Mouse (Mus musculus) kidney, embryonic 16.5 days (tissue): ENCODE measurements around the gene B3galt2. TPM values are rescaled to one million over a fixed set of nuclear protein-coding genes. Genes with fewer than 3 reads are reported as not detected.
"Not testable (repeated sequence)": the region's sequence is repeated elsewhere in the genome, so short reads cannot be mapped to it uniquely, and the experiment has no call there.

ENCODE experiments used
- ATAC-seq: fragments of 200-750 bp; cut with Nextera tagmentation; 2 replicates; pipeline ENCODE4 v1.8.0; 2017; ENCODE audit warnings: moderate TSS enrichment; ENCODE audit not compliant: low FRiP score, low TSS enrichment
- H3K27ac ChIP-seq: fragments of 300-500 bp; sonication (generic); 2 replicates; pipeline ENCODE4 v1.5.1; 2014; ENCODE audit warnings: low read length
- H3K27me3 ChIP-seq: fragments of 300-500 bp; sonication (generic); 2 replicates; pipeline ENCODE4 v1.6.1; 2014; ENCODE audit warnings: low read length, control low read depth, mixed read lengths; ENCODE audit not compliant: insufficient read depth
- H3K36me3 ChIP-seq: fragments of 300-500 bp; sonication (generic); 2 replicates; pipeline ENCODE4 v1.6.1; 2014; ENCODE audit warnings: low read length, control low read depth, mixed read lengths; ENCODE audit not compliant: insufficient read depth
- H3K4me1 ChIP-seq: fragments of 300-500 bp; sonication (generic); 2 replicates; pipeline ENCODE4 v1.6.1; 2014; ENCODE audit warnings: low read length, control low read depth, mixed read lengths; ENCODE audit not compliant: insufficient read depth
- H3K4me2 ChIP-seq: fragments of 300-500 bp; sonication (generic); replicated peaks from 2 replicates; pipeline ENCODE4 v1.6.1; 2014; ENCODE audit warnings: low read depth, low read length
- H3K4me3 ChIP-seq: fragments of 300-500 bp; sonication (generic); 2 replicates; pipeline ENCODE4 v1.5.1; 2014; ENCODE audit warnings: mild to moderate bottlenecking, low read length
- H3K9ac ChIP-seq: fragments of 300-500 bp; sonication (generic); replicated peaks from 2 replicates; pipeline ENCODE4 v1.6.1; 2014; ENCODE audit warnings: low read length
- H3K9me3 ChIP-seq: fragments of 300-500 bp; sonication (generic); 2 replicates; pipeline ENCODE4 v1.6.1; 2016; ENCODE audit warnings: low read length, control low read depth
- WGBS: fragments of 180-500 bp; shearing (Covaris S2); extraction: QIAGEN DNeasy Blood & Tissue Kit; methylation state at CpG from one replicate; pipeline ENCODE4 v1.1.7; 2014; 5-methylcytosine and 5-hydroxymethylcytosine counted together
- polyA plus RNA-seq: library from polyadenylated mRNA; unstranded; fragments of >200 nt; fragmentation: Nextera tagmentation; extraction: Ambion mirVana; gene quantifications from 2 replicates; pipeline ENCODE4 v1.2.1, GENCODE M21; 2015

Gene B3galt2
- polyA plus RNA-seq, 1 experiment from 2014 or later, result 0.22 TPM

DNA sequence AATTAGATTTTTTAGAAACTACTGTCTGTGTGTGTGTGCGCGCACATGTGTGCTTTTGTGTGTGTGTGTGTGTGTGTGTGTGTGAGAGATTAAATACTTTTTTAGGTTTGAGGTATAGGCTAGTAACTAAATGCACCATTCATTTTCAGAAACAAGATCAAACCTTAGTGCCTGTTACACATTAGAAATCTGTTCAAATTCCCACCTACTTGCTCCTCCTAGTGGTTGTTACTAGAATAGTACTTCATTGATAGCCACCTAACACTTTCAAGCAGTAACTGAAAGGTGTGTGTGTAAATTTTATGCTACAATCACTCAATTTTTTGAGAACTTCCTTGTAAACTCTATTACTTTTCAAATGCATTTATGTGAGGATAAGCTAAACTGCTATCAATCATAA, 3.8 kb downstream of the B3galt2 start:
- no peak overlapping the region for H3K27ac ChIP-seq
- WGBS, result 95% methylated on average over 2 of the region's 2 CpGs
- H3K4me1 ChIP-seq, result peaks cover 4% of the 10 kb centered on the region; the same call in 1 of the 2 replicates
- H3K9me3 ChIP-seq, result no peaks in the 10 kb centered on the region
- no peaks in the 10 kb centered on the region for H3K36me3 ChIP-seq
- H3K9ac ChIP-seq, result no peak overlapping the region
- no peaks in the 10 kb centered on the region for H3K27me3 ChIP-seq
- ATAC-seq, result no peak
- H3K4me2 ChIP-seq, result no peak overlapping the region
- H3K4me3 ChIP-seq, result no peak overlapping the region

DNA sequence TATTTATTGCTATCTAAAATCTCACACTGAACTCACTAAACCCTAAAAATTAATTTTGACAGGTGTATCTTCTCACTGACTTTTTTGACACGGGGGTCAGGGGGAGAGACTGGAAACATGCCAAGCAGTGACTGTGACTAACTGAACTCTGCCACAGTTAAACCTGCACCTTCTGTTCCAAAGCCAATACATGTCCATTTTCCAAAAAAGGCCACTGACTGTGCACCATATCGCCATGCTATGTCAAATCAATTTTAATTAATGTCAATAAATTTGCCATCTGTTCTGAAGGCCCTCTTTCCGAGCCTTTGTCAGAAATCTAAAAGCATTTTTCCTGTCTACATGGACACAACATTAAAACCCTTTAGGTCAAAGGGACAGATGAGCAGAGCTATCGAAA, 4.9 kb downstream of the B3galt2 start:
- Histone ChIP-seq H3K9ac (no peak overlapping the region), H3K4me1 (peaks cover 4% of the 10 kb centered on the region; the same call in 1 of the 2 replicates), H3K27ac (no peak overlapping the region), H3K4me2 (no peak overlapping the region), H3K36me3 (no peaks in the 10 kb centered on the region; the same call in 1 of the 2 replicates), H3K27me3 (no peaks in the 10 kb centered on the region), H3K4me3 (no peak overlapping the region), H3K9me3 (no peaks in the 10 kb centered on the region)
- ATAC-seq, result no peak
- 63% methylated on average over 4 of the region's 4 CpGs for WGBS

DNA sequence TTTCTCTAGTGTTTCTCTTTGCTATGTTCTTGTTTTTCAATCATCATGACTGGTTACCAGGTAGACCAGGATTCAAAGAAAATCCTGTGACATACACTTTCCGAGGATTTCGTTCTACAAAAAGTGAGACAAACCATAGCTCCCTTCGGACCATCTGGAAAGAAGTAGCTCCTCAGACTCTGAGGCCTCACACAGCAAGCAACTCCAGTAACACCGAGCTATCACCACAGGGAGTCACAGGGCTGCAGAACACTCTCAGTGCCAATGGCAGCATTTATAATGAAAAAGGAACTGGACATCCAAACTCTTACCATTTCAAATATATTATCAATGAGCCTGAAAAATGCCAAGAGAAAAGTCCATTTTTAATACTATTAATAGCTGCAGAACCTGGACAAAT, 5.8 kb downstream of the B3galt2 start:
- no peaks in the 10 kb centered on the region for H3K4me1 ChIP-seq
- WGBS, result 84% methylated on average over 4 of the region's 4 CpGs
- no peaks in the 10 kb centered on the region for H3K27me3 ChIP-seq
- H3K4me2 ChIP-seq, result no peak overlapping the region
- ATAC-seq, result no peak
- H3K27ac ChIP-seq, result no peak overlapping the region
- H3K9ac ChIP-seq, result no peak overlapping the region
- H3K4me3 ChIP-seq, result no peak overlapping the region
- H3K36me3 ChIP-seq, result no peaks in the 10 kb centered on the region; the same call in 1 of the 2 replicates
- no peaks in the 10 kb centered on the region for H3K9me3 ChIP-seq

DNA sequence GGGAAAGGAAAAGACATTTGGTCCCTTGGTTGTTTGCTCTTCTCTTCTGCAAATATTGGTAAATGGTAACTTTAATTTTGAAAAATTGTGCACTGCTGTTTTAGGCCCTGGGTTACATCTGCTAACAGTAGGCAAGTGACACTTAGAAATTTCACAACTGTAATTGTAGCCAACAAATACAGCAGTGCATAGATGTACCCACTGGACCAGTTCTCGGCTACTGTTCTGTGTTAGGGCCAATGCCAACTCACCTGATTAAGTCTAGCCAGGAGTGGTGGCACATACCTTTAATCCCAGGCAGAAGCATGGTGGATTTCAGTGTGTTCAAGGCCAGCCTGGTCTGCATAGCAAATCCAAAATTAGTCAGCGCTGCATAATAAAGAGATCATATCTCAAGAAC, 9.9 kb downstream of the B3galt2 start:
- H3K4me2 ChIP-seq, result no peak overlapping the region
- no peaks in the 10 kb centered on the region for H3K9me3 ChIP-seq
- no peaks in the 10 kb centered on the region for H3K4me1 ChIP-seq
- H3K4me3 ChIP-seq, result no peak overlapping the region
- no peak overlapping the region for H3K9ac ChIP-seq
- ATAC-seq, result no peak
- no peaks in the 10 kb centered on the region; the same call in 1 of the 2 replicates for H3K36me3 ChIP-seq
- no peaks in the 10 kb centered on the region for H3K27me3 ChIP-seq
- WGBS, result 94% methylated on average over 2 of the region's 2 CpGs
- no peak overlapping the region for H3K27ac ChIP-seq

DNA sequence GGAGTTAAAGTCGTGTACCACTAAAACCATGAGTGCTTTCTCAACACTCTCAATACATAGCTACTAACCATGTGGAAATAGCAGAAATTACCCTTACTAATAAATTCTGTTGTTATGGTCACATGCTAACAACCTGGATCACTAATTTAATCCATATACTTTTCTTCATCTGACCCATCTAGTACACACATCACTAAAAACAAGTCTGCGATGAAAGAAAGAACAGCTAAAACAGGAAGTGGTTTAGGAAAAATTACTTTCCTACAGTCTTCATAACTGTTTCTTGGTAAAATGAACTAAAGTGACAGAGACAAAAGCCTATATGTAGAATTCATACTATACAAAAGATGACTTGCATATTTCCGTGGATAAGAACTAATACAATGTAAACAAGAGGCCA, 13.2 kb downstream of the B3galt2 start:
- no peaks in the 10 kb centered on the region for H3K4me1 ChIP-seq
- WGBS, result 90% methylated on average over 3 of the region's 3 CpGs
- no peaks in the 10 kb centered on the region; the same call in 1 of the 2 replicates for H3K36me3 ChIP-seq
- H3K9ac ChIP-seq, result no peak overlapping the region
- no peak overlapping the region for H3K27ac ChIP-seq
- ATAC-seq, result no peak
- no peak overlapping the region for H3K4me2 ChIP-seq
- no peaks in the 10 kb centered on the region for H3K27me3 ChIP-seq
- no peaks in the 10 kb centered on the region for H3K9me3 ChIP-seq
- no peak overlapping the region for H3K4me3 ChIP-seq

DNA sequence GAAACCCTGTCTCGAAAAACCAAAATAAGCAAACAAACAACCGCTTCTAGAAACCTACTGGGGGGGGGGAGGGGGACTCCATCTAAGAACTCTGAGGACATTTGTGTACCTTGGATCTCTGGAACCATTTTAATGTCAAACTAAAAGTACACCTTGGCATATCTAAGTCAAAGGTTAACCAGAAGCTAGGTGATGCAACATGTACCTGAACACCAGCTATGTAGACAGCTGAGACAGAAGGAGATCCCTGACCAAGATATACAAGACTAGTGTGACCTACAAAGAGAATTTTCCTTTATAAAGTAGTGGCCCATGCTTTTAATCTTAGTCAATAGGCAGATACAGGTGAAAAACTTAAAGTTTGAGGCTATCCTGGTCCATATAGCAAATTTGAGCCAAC, 22.7 kb downstream of the B3galt2 start:
- H3K36me3 ChIP-seq, result peaks cover 22% of the 10 kb centered on the region; the same call in 1 of the 2 replicates
- no peak for ATAC-seq
- no peak overlapping the region for H3K4me3 ChIP-seq
- H3K9me3 ChIP-seq, result no peaks in the 10 kb centered on the region
- H3K27me3 ChIP-seq, result no peaks in the 10 kb centered on the region
- WGBS, result 94% methylated on average over 2 of the region's 2 CpGs
- H3K4me1 ChIP-seq, result no peaks in the 10 kb centered on the region
- no peak overlapping the region for H3K9ac ChIP-seq
- H3K4me2 ChIP-seq, result no peak overlapping the region
- no peak overlapping the region for H3K27ac ChIP-seq

DNA sequence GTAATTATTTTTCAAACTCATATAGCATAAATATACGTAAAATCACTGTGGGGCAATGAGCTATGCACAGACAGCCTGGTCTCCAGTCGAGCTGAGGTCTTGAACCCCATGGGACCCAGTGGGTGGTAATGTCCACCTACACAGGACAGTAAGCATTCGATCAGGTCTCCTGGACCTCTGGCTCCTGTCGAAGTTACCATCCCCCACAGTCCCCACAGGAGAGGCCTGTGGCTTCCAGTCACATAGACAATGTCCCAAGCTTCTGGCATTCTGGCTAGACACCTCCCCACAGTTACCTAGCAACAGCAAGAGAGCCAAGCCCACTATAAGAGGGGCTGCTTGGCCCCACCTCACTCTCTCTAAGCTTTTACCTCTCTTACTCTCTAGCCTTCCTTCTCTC, 24.3 kb downstream of the B3galt2 start:
- not testable (repeated sequence) for H3K4me2 ChIP-seq, H3K27me3 ChIP-seq, H3K4me1 ChIP-seq, H3K9me3 ChIP-seq, H3K9ac ChIP-seq, H3K27ac ChIP-seq, H3K4me3 ChIP-seq, ATAC-seq
- 94% methylated on average over 4 of the region's 4 CpGs for WGBS
- peaks cover 25% of the 10 kb centered on the region; the same call in 1 of the 2 replicates for H3K36me3 ChIP-seq

DNA sequence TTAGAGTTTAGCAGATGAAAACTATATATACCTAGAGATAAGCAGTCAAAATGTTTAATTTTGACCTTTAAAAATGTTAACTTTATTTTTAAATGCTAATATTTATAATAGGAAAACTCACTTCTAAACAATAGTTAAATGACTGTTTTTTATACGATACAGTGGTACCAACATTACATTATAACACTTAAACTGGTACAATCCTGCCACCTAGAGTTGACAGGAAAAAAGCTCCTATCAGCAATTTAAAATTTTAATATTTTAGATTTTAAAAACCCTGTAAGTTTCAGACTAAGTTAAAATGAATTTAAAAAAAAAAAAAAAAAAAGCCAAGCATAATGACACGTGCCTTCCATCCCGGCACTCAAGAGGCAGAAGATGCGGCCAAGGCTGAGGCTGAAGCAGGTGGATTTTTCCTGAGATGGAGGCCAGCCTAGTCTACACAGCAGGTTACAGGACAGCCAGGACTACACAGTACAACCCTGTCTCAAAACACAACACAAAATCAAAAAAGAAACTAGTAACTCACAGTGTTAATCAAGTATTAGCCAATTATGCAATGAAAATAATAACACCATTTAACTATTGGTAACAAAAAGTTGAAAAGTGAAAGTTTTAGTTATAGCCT, 35.4 kb downstream of the B3galt2 start:
- no peak overlapping the region for H3K4me3 ChIP-seq
- no peak overlapping the region for H3K27ac ChIP-seq
- H3K36me3 ChIP-seq, result peaks cover 21% of the 10 kb centered on the region
- no peaks in the 10 kb centered on the region for H3K27me3 ChIP-seq
- no peak for ATAC-seq
- H3K4me1 ChIP-seq, result no peaks in the 10 kb centered on the region
- 93% methylated on average over 4 of the region's 4 CpGs for WGBS
- no peak overlapping the region for H3K4me2 ChIP-seq
- no peaks in the 10 kb centered on the region for H3K9me3 ChIP-seq
- no peak overlapping the region for H3K9ac ChIP-seq

DNA sequence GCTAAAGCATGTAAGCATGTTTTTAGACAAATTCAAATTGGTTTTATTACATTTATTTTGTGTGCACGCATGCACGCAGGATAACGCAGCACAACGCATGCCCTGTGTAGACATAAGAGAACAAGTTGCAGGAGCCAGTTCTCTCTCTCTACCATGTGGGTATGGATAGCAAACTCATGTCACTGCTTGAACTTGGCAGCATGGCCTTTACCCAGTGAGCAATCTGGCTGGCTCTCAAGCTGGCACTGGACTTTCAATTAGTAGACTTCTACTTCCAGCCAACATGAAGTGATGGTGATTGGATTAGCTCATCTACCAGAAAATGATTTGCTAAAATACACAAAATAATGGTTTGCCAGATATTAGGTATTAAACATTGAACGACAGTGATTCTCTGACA, 40.6 kb downstream of the B3galt2 start:
- Histone ChIP-seq H3K9me3 (no peaks in the 10 kb centered on the region), H3K36me3 (peaks cover 19% of the 10 kb centered on the region), H3K4me2 (no peak overlapping the region), H3K4me1 (no peaks in the 10 kb centered on the region), H3K4me3 (no peak overlapping the region), H3K27ac (no peak overlapping the region), H3K9ac (no peak overlapping the region), H3K27me3 (no peaks in the 10 kb centered on the region)
- WGBS, result 98% methylated on average over 5 of the region's 5 CpGs
- ATAC-seq, result no peak

DNA sequence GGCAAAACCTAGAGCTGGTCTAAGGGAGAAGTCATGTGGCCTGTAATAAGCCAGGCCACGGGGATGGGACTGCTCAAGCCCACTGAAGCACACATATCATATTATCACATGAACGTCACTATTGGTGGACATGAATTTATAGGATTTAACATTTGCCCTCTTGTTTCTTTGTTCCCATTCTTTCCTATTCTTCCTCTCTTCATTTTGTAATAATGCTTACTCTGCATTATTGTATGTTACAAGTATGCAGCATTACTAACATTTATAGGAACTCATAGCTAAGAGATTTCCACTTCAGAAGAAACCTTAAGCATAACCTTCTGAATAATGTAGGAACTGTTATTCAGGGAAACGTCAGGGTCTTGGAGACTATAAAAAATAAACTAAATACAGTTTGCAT, 44.4 kb downstream of the B3galt2 start:
- H3K4me2 ChIP-seq, result no peak overlapping the region
- no peaks in the 10 kb centered on the region for H3K27me3 ChIP-seq
- no peak overlapping the region for H3K9ac ChIP-seq
- no peak for ATAC-seq
- no peaks in the 10 kb centered on the region for H3K9me3 ChIP-seq
- no peak overlapping the region for H3K27ac ChIP-seq
- no peak overlapping the region for H3K4me3 ChIP-seq
- no peaks in the 10 kb centered on the region for H3K4me1 ChIP-seq
- H3K36me3 ChIP-seq, result peaks cover 27% of the 10 kb centered on the region
- 88% methylated on average over 3 of the region's 3 CpGs for WGBS
